Mouse (Mus musculus): Measurements from ENCODE around the gene Ahcyl1. TPM values are rescaled to one million over a fixed set of nuclear protein-coding genes. Genes with fewer than 3 reads are reported as not detected.

Ahcyl1 gene
- polyA plus RNA-seq, 1 experiment = 53.1 TPM

GRCm38 (mm10) chr3:107637606-107638172 lies 58.7 kb downstream of the Ahcyl1 start:
- TF ChIP-seq CTCF (IDR thresholded peaks at IDR 0.05; ENCODE audit: insufficient read depth, low read length) = no peak
- no peak for TF ChIP-seq POLR2A (IDR thresholded peaks at IDR 0.05; ENCODE audit: borderline replicate concordance, extremely low read depth, low read depth, low read length)
- Histone ChIP-seq H3K4me3 (replicated peaks; ENCODE audit: extremely low read depth, low read depth, low read length) (no peak overlapping the region), H3K4me1 (ENCODE audit: control insufficient read depth, insufficient read depth, low read length) (no peaks in the 10 kb centered on the region)
- WGBS = 46% methylated on average over 5 of the region's 5 CpGs
- DNase-seq = no peak

GRCm38 (mm10) chr3:107636236-107636635 lies 60.1 kb downstream of the Ahcyl1 start:
- no peaks in the 10 kb centered on the region for H3K4me1 ChIP-seq (ENCODE audit: control insufficient read depth, insufficient read depth, low read length)
- no peak for DNase-seq
- no peak for TF ChIP-seq POLR2A (IDR thresholded peaks at IDR 0.05; ENCODE audit: borderline replicate concordance, extremely low read depth, low read depth, low read length)
- TF ChIP-seq CTCF (IDR thresholded peaks at IDR 0.05; ENCODE audit: insufficient read depth, low read length) = no peak
- 69% methylated on average over 3 of the region's 3 CpGs for WGBS
- no peak overlapping the region for H3K4me3 ChIP-seq (replicated peaks; ENCODE audit: extremely low read depth, low read depth, low read length)

GRCm38 (mm10) chr3:107635836-107636235 lies 60.5 kb downstream of the Ahcyl1 start:
- Histone ChIP-seq H3K4me1 (ENCODE audit: control insufficient read depth, insufficient read depth, low read length) (no peaks in the 10 kb centered on the region), H3K4me3 (replicated peaks; ENCODE audit: extremely low read depth, low read depth, low read length) (no peak overlapping the region)
- DNase-seq = no peak
- TF ChIP-seq POLR2A (IDR thresholded peaks at IDR 0.05; ENCODE audit: borderline replicate concordance, extremely low read depth, low read depth, low read length) (no peak), CTCF (IDR thresholded peaks at IDR 0.05; ENCODE audit: insufficient read depth, low read length) (no peak)
- WGBS = 52% methylated on average over 8 of the region's 8 CpGs

GRCm38 (mm10) chr3:107633906-107634305 lies 62.5 kb downstream of the Ahcyl1 start:
- no peak overlapping the region for H3K4me3 ChIP-seq (replicated peaks; ENCODE audit: extremely low read depth, low read depth, low read length)
- no peak for TF ChIP-seq CTCF (IDR thresholded peaks at IDR 0.05; ENCODE audit: insufficient read depth, low read length)
- TF ChIP-seq POLR2A (IDR thresholded peaks at IDR 0.05; ENCODE audit: borderline replicate concordance, extremely low read depth, low read depth, low read length) = no peak
- 92% methylated on average over 9 of the region's 9 CpGs for WGBS
- peaks cover 4% of the 10 kb centered on the region; the same call in 1 of the 2 replicates for H3K4me1 ChIP-seq (ENCODE audit: control insufficient read depth, insufficient read depth, low read length)
- DNase-seq = no peak

GRCm38 (mm10) chr3:107632786-107633185 lies 63.6 kb downstream of the Ahcyl1 start:
- Histone ChIP-seq H3K4me1 (ENCODE audit: control insufficient read depth, insufficient read depth, low read length) (peaks cover 4% of the 10 kb centered on the region; the same call in 1 of the 2 replicates), H3K4me3 (replicated peaks; ENCODE audit: extremely low read depth, low read depth, low read length) (no peak overlapping the region)
- 94% methylated on average over 4 of the region's 4 CpGs for WGBS
- DNase-seq = no peak
- TF ChIP-seq POLR2A (IDR thresholded peaks at IDR 0.05; ENCODE audit: borderline replicate concordance, extremely low read depth, low read depth, low read length) (no peak), CTCF (IDR thresholded peaks at IDR 0.05; ENCODE audit: insufficient read depth, low read length) (no peak)

GRCm38 (mm10) chr3:107631523-107631958 lies 64.8 kb downstream of the Ahcyl1 start, which contains the start of gene Strip1:
Gene Strip1, minus strand, starts transcription at chr3:107631694.
- peak; percentile 73; the same call in 1 of the 2 replicates for TF ChIP-seq POLR2A (IDR thresholded peaks at IDR 0.05; ENCODE audit: borderline replicate concordance, extremely low read depth, low read depth, low read length)
- no peak for TF ChIP-seq CTCF (IDR thresholded peaks at IDR 0.05; ENCODE audit: insufficient read depth, low read length)
- H3K4me1 ChIP-seq (ENCODE audit: control insufficient read depth, insufficient read depth, low read length) = peaks cover 4% of the 10 kb centered on the region; the same call in 1 of the 2 replicates
- peak within 1 kb of the TSS; percentile 84 for H3K4me3 ChIP-seq (replicated peaks; ENCODE audit: extremely low read depth, low read depth, low read length)
- 0% methylated on average over 35 of the region's 35 CpGs for WGBS
- peak; percentile 89 for DNase-seq

GRCm38 (mm10) chr3:107630682-107631522 lies 65.5 kb downstream of the Ahcyl1 start, which contains the start of gene Gm10961:
Gene Gm10961, plus strand, starts transcription at chr3:107631322.
- Histone ChIP-seq H3K4me1 (ENCODE audit: control insufficient read depth, insufficient read depth, low read length) (peaks cover 4% of the 10 kb centered on the region; the same call in 1 of the 2 replicates), H3K4me3 (replicated peaks; ENCODE audit: extremely low read depth, low read depth, low read length) (peak within 1 kb of the TSS; percentile 84)
- no peak for TF ChIP-seq POLR2A (IDR thresholded peaks at IDR 0.05; ENCODE audit: borderline replicate concordance, extremely low read depth, low read depth, low read length)
- peak; percentile 45 for DNase-seq
- 1% methylated on average over 47 of the region's 48 CpGs for WGBS

GRCm38 (mm10) chr3:107629411-107629810 lies 66.9 kb downstream of the Ahcyl1 start:
- no peak for TF ChIP-seq CTCF (IDR thresholded peaks at IDR 0.05; ENCODE audit: insufficient read depth, low read length)
- TF ChIP-seq POLR2A (IDR thresholded peaks at IDR 0.05; ENCODE audit: borderline replicate concordance, extremely low read depth, low read depth, low read length) = no peak
- DNase-seq = no peak
- Histone ChIP-seq H3K4me3 (replicated peaks; ENCODE audit: extremely low read depth, low read depth, low read length) (no peak overlapping the region), H3K4me1 (ENCODE audit: control insufficient read depth, insufficient read depth, low read length) (peaks cover 4% of the 10 kb centered on the region; the same call in 1 of the 2 replicates)
- WGBS = 91% methylated on average over 4 of the region's 4 CpGs

- Histone ChIP-seq H3K4me3 (replicated peaks; ENCODE audit: extremely low read depth, low read depth, low read length) (no peak overlapping the region), H3K4me1 (ENCODE audit: control insufficient read depth, insufficient read depth, low read length) (peaks cover 4% of the 10 kb centered on the region; the same call in 1 of the 2 replicates)
- TF ChIP-seq POLR2A (IDR thresholded peaks at IDR 0.05; ENCODE audit: borderline replicate concordance, extremely low read depth, low read depth, low read length) = no peak
- no peak for TF ChIP-seq CTCF (IDR thresholded peaks at IDR 0.05; ENCODE audit: insufficient read depth, low read length)
- WGBS = 92% methylated on average over 2 of the region's 2 CpGs
- DNase-seq = no peak
Observed at GRCm38 (mm10) chr3:107628551-107628950, 67.8 kb downstream of the Ahcyl1 start.
